Mouse (Mus musculus) ovary, adult 10 weeks (tissue): Measurements from ENCODE around the gene Mus81. TPM values are rescaled to one million over a fixed set of nuclear protein-coding genes. Genes with fewer than 3 reads are reported as not detected.

Experiments
- polyA plus RNA-seq: library from polyadenylated mRNA; stranded (reverse); fragments of 350-450 nt; fragmentation: Illumina TruSeq; extraction: RNeasy Lipid Tissue Mini Kit (QIAGEN cat#74804); gene quantifications from one replicate; pipeline ENCODE4 v1.2.3, GENCODE M21; 2014

Mus81 gene
- polyA plus RNA-seq, result 1.6 TPM

DNA sequence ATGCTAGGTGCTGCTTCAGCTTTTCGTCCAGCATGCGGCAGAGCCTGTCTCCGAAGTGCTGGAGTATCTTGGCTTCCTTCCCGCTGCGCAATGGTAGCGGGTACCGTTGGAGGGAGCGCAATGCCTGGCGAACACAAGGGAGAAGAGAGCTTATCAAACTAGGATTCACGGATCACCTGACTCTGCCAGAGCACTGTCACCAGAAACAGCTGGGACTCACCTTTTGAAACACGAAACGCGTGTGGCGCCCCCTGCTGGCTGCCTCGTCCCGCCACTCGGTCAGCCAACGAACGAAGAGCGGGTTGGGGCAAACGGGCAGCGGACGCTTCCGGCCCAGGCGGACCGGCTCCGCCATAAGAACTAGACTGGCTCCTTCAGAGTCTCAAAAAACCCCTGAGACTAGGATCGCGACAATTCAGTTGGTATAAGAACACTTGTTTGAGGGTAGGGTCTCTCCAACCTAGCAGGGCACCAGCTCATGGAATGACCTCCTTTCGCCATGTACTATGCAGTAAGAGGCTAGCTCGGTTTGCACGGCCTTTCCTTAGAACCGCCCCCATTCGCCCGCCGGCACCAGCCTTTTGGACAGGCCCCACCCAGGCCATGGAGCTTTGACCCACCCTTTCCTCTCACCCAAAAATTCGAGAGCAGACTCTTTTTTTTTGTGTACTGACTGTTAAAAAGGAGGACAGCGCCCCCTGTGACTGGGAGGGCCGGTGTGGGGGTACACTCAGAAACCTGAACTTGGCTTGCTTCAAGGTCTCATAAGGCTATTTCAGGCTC lies at the start of gene Mus81:
Gene Mus81 (minus strand): TSS at position 635 of the 783 bp plus-strand sequence.

DNA sequence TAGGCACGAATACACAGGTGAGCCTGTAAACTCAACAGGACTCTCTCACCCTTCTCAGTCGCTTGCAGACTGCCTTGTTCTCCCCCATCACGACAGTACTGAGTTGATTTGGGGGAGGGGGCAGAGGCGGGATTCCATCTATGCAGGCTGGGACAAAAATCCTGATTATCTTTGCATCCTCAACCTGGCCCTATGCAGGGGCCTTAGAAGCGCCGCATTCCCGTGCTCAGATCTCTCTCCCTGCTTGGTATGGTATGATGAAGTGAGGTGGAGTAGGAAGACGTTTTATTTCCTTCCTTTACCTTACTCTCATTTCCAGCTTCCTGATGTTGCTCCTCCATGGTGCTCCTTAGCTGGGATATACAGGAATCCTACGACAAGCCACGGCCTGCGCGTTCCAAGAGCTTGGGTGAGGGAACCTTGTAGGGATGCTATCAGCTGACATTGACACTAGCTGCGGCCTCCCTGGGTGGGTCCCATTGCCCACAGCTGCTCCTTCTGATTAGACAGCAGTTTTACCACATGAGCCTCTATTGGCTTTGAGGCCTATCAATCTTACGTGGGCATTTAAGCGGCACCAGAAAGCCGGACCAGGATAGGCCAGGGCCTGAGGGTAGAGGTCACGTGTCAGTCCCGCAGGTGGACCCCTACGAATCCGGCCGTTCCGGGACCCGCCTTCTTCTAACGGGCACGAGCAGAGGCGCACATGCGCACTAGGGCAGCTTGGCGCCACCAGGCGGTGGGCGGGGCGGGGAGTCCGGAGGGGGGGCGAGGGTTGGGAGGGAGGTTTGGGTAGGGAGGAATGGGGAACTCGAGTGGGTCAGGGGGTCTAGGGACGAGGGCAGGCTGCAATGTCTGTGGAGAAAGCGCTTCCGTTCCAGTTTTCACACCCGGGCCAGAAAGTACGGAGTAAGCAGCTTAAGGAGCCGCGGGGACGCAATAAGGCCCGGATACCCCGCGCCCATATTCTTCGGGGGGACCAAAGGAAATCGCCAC lies 22.1 kb upstream of the Mus81 start, which contains the start of gene Snx32:
Gene Snx32 (minus strand): TSS at position 508 of the 996 bp plus-strand sequence.

DNA sequence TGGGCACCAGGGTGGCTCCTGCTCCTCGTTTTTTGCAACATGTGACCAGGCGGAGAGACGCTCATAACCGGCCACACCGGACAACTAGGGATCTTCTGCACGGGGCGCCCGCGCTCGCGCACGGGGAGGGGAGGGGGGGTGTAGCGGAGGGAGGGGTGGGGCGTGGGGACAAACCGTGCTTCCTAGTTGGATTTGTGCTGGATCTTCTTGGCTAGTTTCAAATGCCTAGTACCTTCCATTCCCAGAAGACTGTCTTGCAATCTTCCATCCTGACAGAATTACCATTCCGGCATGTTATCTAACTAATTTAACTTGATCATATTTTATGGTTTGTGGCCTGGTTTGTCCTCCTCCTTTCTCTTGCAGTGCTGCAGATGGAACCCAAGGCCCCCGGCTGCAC lies 15.5 kb upstream of the Mus81 start, which contains the start of gene 1700020D05Rik:
Gene 1700020D05Rik (minus strand): TSS at position 101 of the 400 bp plus-strand sequence.

DNA sequence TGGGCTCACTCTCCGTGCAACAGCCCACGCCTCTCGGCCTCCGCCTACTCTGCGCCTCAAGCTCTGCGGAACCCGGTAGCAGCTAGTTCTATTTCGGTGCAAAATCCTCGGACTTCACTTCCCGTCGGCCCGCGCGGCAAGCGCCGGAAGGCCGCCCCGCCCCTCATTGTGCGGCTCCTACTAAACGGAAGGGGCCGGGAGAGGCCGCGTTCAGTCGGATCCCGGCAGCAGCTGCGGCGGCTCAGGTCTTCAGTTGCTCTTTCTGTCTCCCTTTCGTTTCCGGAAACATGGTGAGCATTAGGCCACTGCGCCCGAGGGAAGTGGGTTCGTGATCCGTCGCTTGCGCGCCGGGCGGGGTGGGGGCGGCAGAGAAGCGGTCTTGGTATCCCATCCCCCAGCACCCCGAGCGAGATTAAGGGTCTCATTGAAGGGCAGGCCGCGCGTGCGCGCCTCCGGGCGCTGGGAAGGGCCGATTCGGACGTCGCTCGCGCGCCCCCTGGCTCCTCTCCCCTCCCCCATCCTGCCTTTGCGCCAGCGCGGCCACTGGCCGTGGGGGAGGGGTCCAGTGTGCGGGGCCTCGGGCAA lies 2.2 kb upstream of the Mus81 start, which contains the start of gene Cfl1:
Gene Cfl1 (plus strand): TSS at position 143 of the 585 bp plus-strand sequence.

DNA sequence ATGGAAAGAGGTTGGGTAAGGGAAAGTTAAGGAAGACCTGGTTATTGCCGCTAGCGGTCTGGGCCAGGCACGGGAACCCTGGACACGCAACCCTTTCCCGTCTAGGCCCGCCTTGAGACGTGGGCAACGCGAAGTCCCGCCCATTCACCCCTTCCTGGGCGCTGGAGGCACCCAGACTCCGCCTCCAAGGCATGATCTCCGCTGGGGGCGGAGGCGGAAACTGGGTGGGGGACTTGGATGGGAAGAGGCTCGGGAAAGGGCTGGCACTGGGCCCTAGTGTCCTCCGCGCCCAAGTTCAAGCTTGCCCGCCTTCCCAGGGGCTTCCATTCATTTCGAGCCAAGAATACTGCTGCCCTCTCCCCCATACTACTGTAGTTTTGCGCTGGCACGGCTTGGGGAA lies 14.5 kb downstream of the Mus81 start, which contains the start of gene Efemp2:
Gene Efemp2 (plus strand): TSS at position 235 of the 400 bp plus-strand sequence.

DNA sequence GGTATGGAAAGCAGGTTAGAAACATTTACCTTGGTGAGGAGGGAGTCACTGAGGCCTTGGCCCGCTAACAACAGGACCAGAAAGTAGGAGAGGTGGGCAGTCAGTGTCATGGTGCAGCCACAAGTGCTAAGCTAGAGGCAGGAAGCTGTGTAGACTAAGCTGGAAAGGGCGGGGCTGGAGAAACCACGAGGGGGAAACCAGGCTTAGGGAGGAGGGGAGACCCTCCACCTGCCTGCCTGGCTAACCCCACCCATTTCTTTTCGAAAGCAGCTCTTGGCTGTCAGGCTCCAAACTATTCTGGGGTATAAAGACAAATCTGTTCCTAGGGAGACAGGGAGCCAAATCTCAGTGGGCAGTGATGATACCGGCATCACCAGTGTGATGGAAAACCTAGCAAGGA lies 19.8 kb downstream of the Mus81 start, which contains the start of gene Ctsw:
Gene Ctsw (minus strand): TSS at position 134 of the 400 bp plus-strand sequence.

DNA sequence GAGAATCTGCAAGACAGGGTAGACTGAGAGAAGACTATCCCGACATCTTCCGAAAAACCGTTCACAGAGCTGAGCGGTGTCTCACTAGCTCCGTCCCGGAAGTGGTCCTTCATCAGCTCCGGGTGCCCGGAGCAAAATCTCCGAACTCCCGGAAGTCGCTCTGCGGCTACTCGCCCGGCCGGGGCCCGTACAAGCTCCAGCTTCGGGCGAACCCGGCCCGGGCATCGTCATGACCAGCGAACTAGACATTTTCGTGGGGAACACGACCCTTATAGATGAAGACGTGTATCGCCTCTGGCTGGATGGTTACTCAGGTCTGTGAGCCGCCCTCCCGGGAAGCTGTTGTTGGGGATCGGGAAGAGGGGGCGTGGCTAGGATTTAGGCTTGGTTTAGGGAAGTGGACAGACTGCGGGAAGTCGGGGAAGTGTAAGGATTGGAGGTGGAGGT lies 27.7 kb downstream of the Mus81 start, which contains the start of gene Fibp:
Gene Fibp (plus strand): TSS at position 151 of the 447 bp plus-strand sequence.

DNA sequence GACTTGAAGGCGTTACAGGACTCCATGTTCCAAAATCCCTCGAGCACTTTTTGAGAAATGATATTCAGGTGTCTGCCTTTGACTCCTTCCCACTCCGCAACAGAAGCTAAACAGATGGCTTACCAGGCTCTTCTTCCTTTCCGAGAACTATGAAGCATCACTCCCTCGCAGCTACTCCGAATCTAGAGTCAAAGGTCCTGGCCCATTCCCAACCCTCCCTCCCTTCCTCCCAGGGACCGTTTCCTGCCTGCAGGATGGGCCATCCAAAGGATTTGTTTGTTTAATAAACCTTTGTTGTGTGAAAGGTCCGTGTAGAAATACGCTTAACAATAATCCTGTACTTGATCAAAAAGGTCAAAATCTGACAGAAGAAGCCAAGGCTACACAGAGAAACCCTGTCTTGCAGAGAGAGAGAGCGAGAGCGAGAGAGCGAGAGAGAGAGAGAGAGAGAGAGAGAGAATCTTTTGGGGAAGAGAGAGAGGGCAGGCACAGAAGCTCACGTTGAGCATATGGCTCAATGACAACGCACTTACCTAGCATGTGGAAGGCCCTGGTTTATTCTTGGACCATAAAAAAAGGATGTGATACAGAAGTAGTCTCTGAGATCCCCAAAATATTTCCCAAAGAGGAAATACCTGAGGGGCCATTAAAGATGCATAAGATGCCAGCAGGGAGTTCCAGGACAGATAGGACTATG lies 30.3 kb downstream of the Mus81 start, which contains the start of gene Ccdc85b:
Gene Ccdc85b (minus strand): TSS at position 149 of the 697 bp plus-strand sequence.

DNA sequence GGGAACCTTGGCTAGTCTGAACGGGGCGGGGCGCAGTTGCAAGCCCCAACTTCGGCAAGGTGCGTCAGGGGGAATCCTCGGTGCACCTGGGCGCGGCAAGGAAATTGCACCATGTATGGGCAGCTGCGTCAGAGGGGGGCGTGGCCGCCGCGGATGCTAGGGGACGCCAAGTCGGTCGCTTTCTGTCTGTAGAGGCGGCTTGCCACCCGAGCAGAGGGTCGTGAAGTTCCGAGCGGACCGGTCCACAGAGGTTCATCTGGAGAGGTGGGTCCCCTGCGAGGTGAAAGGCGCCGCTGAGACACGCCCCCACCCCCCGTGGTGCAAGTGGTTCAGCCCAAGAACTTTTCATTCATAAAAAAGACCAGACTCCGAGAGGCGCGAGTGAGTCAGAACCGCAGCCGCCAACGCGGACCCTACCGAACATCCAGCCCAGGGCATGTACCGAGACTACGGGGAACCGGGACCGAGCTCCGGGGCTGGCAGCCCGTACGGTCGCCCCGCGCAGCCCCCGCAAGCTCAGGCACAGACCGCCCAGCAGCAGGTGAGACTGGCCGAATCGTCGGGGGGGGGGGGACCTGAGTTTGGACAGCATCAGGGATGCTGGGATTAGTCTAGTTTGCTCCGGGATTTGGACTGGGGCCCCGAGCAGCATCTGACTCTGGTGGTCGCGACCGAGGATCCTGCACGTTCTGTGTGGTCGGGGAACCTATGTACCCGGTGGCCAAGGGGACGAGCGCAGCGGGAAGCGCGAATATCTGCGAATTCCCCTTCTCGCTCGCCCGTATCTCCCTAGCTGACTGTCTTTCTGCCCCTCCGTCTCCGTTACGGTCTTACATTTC lies 40.5 kb downstream of the Mus81 start, which contains the start of gene Fosl1:
Gene Fosl1 (plus strand): TSS at position 33 of the 839 bp plus-strand sequence.

Other genes with a start within 250 kb of the Mus81 start
- gene Pacs1, start 215.3 kb downstream of the Mus81 start, polyA plus RNA-seq, result 11.4 TPM
- 46.0 TPM for gene Sf3b2, start 192.9 kb downstream of the Mus81 start, polyA plus RNA-seq
- not detected for gene Gal3st3, start 190.1 kb downstream of the Mus81 start, polyA plus RNA-seq
- not detected for gene Catsper1, start 152.7 kb downstream of the Mus81 start, polyA plus RNA-seq
- gene Cst6, start 138.8 kb downstream of the Mus81 start, polyA plus RNA-seq, result not detected
- 12.7 TPM for gene Eif1ad, start 121.7 kb downstream of the Mus81 start, polyA plus RNA-seq
- gene Banf1, start 121.2 kb downstream of the Mus81 start, polyA plus RNA-seq, result 9.0 TPM
- gene Sart1, start 99.7 kb downstream of the Mus81 start, polyA plus RNA-seq, result 2.5 TPM
- gene Tsga10ip, start 85.9 kb downstream of the Mus81 start, polyA plus RNA-seq, result not detected
- gene Drap1, start 63.4 kb downstream of the Mus81 start, polyA plus RNA-seq, result 5.8 TPM
- not detected for gene AI837181, start 63.3 kb downstream of the Mus81 start, polyA plus RNA-seq
- not detected for gene Fosl1, start 40.9 kb downstream of the Mus81 start, polyA plus RNA-seq
- 1.5 TPM for gene Ccdc85b, start 30.5 kb downstream of the Mus81 start, polyA plus RNA-seq
- 2.3 TPM for gene Fibp, start 27.8 kb downstream of the Mus81 start, polyA plus RNA-seq
- not detected for gene Ctsw, start 19.9 kb downstream of the Mus81 start, polyA plus RNA-seq
- 2.1 TPM for gene Efemp2, start 14.4 kb downstream of the Mus81 start, polyA plus RNA-seq
- gene Cfl1, start 2.1 kb upstream of the Mus81 start, polyA plus RNA-seq, result 190 TPM
- gene 1700020D05Rik, start 15.4 kb upstream of the Mus81 start, polyA plus RNA-seq, result not detected
- gene Snx32, start 22.1 kb upstream of the Mus81 start, polyA plus RNA-seq, result not detected
- 0.20 TPM for gene Ovol1, start 72.2 kb upstream of the Mus81 start, polyA plus RNA-seq
- not detected for gene Ap5b1, start 79.6 kb upstream of the Mus81 start, polyA plus RNA-seq
- gene Rnaseh2c, start 113.5 kb upstream of the Mus81 start, polyA plus RNA-seq, result 1.2 TPM
- gene Kat5, start 121.8 kb upstream of the Mus81 start, polyA plus RNA-seq, result 31.8 TPM
- gene Rela, start 149.1 kb upstream of the Mus81 start, polyA plus RNA-seq, result 1.3 TPM
- 2.2 TPM for gene Sipa1, start 175.3 kb upstream of the Mus81 start, polyA plus RNA-seq
- 1.5 TPM for gene Map3k11, start 200.3 kb upstream of the Mus81 start, polyA plus RNA-seq
- 0.29 TPM for gene Pcnx3, start 200.5 kb upstream of the Mus81 start, polyA plus RNA-seq
- not detected for gene Kcnk7, start 216.0 kb upstream of the Mus81 start, polyA plus RNA-seq
- gene Ehbp1l1, start 237.9 kb upstream of the Mus81 start, polyA plus RNA-seq, result 2.2 TPM
- not detected for gene Fam89b, start 241.3 kb upstream of the Mus81 start, polyA plus RNA-seq